Mouse (Mus musculus) cerebellum, adult 2 months (tissue): ENCODE data around the gene Cnn3.

ENCODE experiments used
- CTCF ChIP-seq: fragments of 200-500 bp; IDR thresholded peaks from 2 replicates; pipeline ENCODE4 v1.5.1; 2011; ENCODE audit warnings: low read depth, mild to moderate bottlenecking, control low read depth, low read length, moderate library complexity, borderline replicate concordance; ENCODE audit not compliant: insufficient read depth
- POLR2A ChIP-seq: fragments of 200-500 bp; IDR thresholded peaks from 2 replicates; pipeline ENCODE4 v1.6.1; 2011; ENCODE audit warnings: low read length, control low read depth, borderline replicate concordance; ENCODE audit not compliant: insufficient read depth

GRCm38 (mm10) chr3:121387471-121388009 lies 38.8 kb upstream of the Cnn3 start:
- TF ChIP-seq CTCF (no peak), POLR2A (no peak)
